Mouse (Mus musculus) heart, embryonic 14.5 days (tissue): Measurements from ENCODE around the gene Gm12355. TPM values are rescaled to one million over a fixed set of nuclear protein-coding genes. Genes with fewer than 3 reads are reported as not detected.
"Not testable (repeated sequence)": the region's sequence is repeated elsewhere in the genome, so short reads cannot be mapped to it uniquely, and the experiment has no call there.

ENCODE experiments used
- ATAC-seq: fragments of 200-750 bp; cut with Nextera tagmentation; 2 replicates; pipeline ENCODE4 v1.8.0; 2017; ENCODE audit warnings: low read depth, moderate TSS enrichment; ENCODE audit not compliant: insufficient number of reproducible peaks, insufficient read depth, low FRiP score
- H3K27ac ChIP-seq, 2 experiments: fragments of 200-500 bp in 1 of 2; fragments of 300-500 bp in 1 of 2; sonication (generic) in 1 of 2; replicated peaks in 1 of 2; 2 replicates each; pipeline ENCODE4 v1.5.1; 2012 to 2014; ENCODE audit warnings: low read depth in 2 of 2, low read length in 2 of 2, control low read depth in 1 of 2, mild to moderate bottlenecking in 1 of 2, mixed read lengths in 1 of 2; ENCODE audit not compliant: control insufficient read depth in 1 of 2, insufficient read depth in 1 of 2
- H3K27me3 ChIP-seq: fragments of 300-500 bp; sonication (generic); 2 replicates; pipeline ENCODE4 v1.6.1; 2014; ENCODE audit warnings: mild to moderate bottlenecking, low read length, control low read depth; ENCODE audit not compliant: control insufficient read depth, insufficient read depth
- H3K36me3 ChIP-seq: fragments of 300-500 bp; sonication (generic); 2 replicates; pipeline ENCODE4 v1.6.1; 2014; ENCODE audit warnings: mild to moderate bottlenecking, control low read depth, low read length, mixed read lengths; ENCODE audit not compliant: control insufficient read depth, insufficient read depth
- H3K4me1 ChIP-seq, 2 experiments: fragments of 200-500 bp in 1 of 2; fragments of 300-500 bp in 1 of 2; sonication (generic) in 1 of 2; 2 replicates each; pipeline ENCODE4 v1.6.1; 2012 to 2014; ENCODE audit warnings: low read length in 2 of 2, control low read depth in 1 of 2, mixed read lengths in 1 of 2; ENCODE audit not compliant: control insufficient read depth in 2 of 2, insufficient read depth in 2 of 2
- H3K4me2 ChIP-seq: fragments of 300-500 bp; sonication (generic); 2 replicates; pipeline ENCODE4 v1.6.1; 2014; ENCODE audit warnings: mild to moderate bottlenecking, low read length
- H3K4me3 ChIP-seq, 2 experiments: fragments of 200-500 bp in 1 of 2; fragments of 300-500 bp in 1 of 2; sonication (generic) in 1 of 2; 2 replicates each; pipeline ENCODE4 v1.5.1; 2012 to 2014; ENCODE audit warnings: low read length in 2 of 2, mild to moderate bottlenecking in 2 of 2, control low read depth in 1 of 2, low read depth in 1 of 2, moderate library complexity in 1 of 2; ENCODE audit not compliant: control insufficient read depth in 1 of 2, insufficient read depth in 1 of 2
- H3K9ac ChIP-seq: fragments of 300-500 bp; sonication (generic); 2 replicates; pipeline ENCODE4 v1.6.1; 2014; ENCODE audit warnings: mild to moderate bottlenecking, low read length
- H3K9me3 ChIP-seq: fragments of 300-500 bp; sonication (generic); 2 replicates; pipeline ENCODE4 v1.6.1; 2016; ENCODE audit warnings: low read length, control low read depth; ENCODE audit not compliant: control insufficient read depth
- WGBS: fragments of 180-500 bp; shearing (Covaris S2); extraction: QIAGEN DNeasy Blood & Tissue Kit; methylation state at CpG from one replicate; pipeline ENCODE4 v1.1.7; 2014; 5-methylcytosine and 5-hydroxymethylcytosine counted together
- polyA plus RNA-seq: library from polyadenylated mRNA; unstranded; fragments of >200 nt; fragmentation: Nextera tagmentation; extraction: Ambion mirVana; gene quantifications from 2 replicates; pipeline ENCODE4 v1.2.1, GENCODE M21; 2014

Gm12355 gene
- polyA plus RNA-seq, 1 experiment from 2014 or later = 0.68 TPM

DNA sequence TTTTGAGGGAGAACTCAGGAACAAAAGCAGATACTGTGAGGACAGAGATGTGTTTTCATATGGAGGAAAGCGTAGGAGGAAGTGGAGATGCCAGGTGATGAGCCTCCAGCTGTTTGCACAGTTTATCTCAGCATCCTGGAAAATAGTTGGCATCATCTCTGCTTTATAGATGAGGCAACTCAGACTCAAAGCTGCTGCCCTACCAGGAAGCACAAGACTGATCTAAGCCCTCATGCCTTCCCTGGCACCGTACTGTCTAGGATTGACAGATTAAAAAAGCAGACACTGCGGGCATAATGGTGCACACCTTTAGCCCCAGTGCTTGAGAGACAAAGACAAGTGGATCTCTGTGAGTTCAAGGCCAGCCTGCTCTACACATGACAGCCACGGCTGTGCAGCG, 5.2 kb upstream of the Gm12355 start:
- Histone ChIP-seq H3K4me2 (no peak overlapping the region), H3K27ac (no peak overlapping the region), H3K9ac (no peak overlapping the region), H3K9me3 (no peaks in the 10 kb centered on the region), H3K27me3 (peaks cover 6% of the 10 kb centered on the region; the same call in 1 of the 2 replicates), H3K36me3 (no peaks in the 10 kb centered on the region), H3K4me3 (no peak overlapping the region), H3K4me1 (no peaks in the 10 kb centered on the region)
- 76% methylated on average over 5 of the region's 5 CpGs for WGBS
- no peak for ATAC-seq

DNA sequence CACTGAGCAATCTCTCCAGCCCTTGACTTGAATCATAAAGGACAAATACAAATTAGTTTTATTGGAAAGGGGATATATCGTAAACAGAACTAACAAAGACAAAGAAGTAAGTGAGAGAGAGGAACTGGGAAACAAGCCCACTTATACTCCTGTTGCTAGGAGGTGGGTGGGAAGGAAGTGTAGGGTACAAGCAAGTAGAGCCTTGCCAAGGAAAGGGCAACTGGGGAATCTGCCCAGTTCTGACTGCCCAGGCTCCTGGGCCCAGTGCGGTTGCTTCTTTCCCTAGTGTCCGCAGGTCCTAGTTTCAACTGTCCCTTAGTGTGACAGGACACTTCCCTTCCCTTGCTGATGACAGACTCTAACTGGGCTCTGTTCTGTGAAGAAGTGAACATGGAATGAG, 3.2 kb upstream of the Gm12355 start:
- ATAC-seq = no peak
- Histone ChIP-seq H3K9ac (no peak overlapping the region), H3K9me3 (0 out of 2 replicates have a peak, but pooled peaks cover 3% of the 10 kb centered on the region), H3K4me1 (no peaks in the 10 kb centered on the region), H3K27me3 (peaks cover 6% of the 10 kb centered on the region; the same call in 1 of the 2 replicates), H3K4me3 (no peak overlapping the region), H3K36me3 (no peaks in the 10 kb centered on the region), H3K4me2 (no peak overlapping the region), H3K27ac (no peak overlapping the region)
- WGBS = 83% methylated on average over 3 of the region's 3 CpGs

DNA sequence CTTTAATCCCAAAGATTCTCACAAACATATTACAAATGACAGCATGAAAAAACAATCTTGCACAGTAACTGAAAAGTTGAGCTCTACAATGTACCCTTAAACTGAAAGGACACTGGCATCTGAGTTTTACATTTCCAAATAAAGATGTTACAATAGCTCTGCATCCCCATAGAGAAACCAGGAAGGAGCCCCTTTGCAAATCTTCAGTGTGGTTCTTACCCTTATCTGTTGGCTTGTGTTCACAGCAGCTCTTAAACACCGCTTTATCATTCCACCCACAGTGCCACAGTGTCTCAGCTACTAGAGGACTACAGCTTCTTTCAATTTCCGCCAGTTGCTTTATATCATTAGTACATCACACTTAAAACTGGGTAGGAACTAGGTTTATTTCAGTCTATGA, 1.1 kb downstream of the Gm12355 start:
- not testable (repeated sequence) for H3K4me2 ChIP-seq, ATAC-seq, H3K27me3 ChIP-seq, H3K9me3 ChIP-seq, H3K4me1 ChIP-seq, H3K4me3 ChIP-seq, H3K36me3 ChIP-seq, H3K27ac ChIP-seq, H3K9ac ChIP-seq
- 73% methylated on average over 2 of the region's 2 CpGs for WGBS

DNA sequence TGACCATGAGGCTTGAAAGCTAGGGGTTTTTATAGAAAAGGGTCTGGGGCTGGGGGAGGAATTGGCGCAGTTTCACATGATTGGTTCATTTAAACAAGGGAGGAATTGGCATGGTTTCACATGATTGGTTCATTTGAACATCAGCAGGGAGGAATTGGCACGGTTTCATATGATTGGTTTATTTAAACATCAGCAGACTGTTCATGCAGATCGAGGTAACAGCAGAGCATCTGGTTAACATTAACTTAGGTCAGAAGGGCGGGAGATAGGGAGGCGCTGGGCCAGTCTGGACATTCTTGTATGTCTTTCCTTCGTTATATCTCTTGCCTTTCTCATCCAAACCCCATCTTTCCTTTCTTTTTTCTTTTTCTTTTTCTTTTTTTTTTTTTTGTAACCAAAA, 1.5 kb downstream of the Gm12355 start:
- not testable (repeated sequence) for H3K27me3 ChIP-seq, H3K4me3 ChIP-seq, H3K4me1 ChIP-seq, H3K27ac ChIP-seq, H3K36me3 ChIP-seq, ATAC-seq, H3K4me2 ChIP-seq, H3K9me3 ChIP-seq, H3K9ac ChIP-seq
- WGBS = 70% methylated on average over 6 of the region's 6 CpGs

DNA sequence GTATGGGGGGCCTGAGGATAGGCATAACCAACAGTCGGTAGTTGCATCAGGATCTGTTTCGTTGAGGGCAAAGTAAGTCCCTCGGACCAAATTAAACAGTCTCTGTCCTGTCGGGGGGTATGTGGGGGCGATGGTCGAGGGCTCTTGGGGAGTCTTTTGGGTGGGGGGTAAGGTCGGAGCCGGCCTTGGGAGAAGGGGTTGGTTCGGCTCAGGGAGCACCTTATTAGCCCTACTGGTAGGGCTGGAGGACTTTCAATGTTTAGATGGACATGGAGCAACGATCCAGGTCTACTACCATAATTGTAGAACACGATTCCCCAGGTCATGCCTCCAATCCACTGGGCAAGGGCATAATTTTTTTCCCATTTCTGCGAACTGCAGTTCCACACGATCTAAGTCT, 4.7 kb downstream of the Gm12355 start:
- Histone ChIP-seq H3K36me3 (no peaks in the 10 kb centered on the region), H3K9me3 (peaks cover 9% of the 10 kb centered on the region; the same call in 1 of the 2 replicates), H3K4me3 (no peak overlapping the region), H3K9ac (no peak overlapping the region), H3K27me3 (no peaks in the 10 kb centered on the region), H3K4me1 (no peaks in the 10 kb centered on the region), H3K4me2 (no peak overlapping the region), H3K27ac (no peak overlapping the region)
- no peak for ATAC-seq
- 93% methylated on average over 13 of the region's 13 CpGs for WGBS

DNA sequence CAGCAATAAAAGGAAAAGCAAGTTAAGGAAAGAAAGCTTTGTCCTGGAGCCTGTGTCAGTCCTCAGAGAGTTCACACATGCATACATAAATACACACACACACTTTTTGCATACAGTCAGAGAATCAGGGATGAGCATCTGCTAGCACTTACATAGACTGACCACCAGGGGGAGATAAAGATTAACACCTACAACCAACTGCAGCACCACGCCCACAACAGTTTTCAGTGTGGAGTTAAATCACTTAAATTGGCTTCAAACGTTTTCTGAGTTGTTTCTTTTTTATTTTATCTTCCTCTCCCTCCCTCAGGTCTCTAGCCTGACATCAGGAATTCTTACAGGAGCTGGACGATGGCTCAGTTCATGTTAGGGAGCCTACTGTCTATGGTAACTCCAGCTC, 18.7 kb downstream of the Gm12355 start:
- no peaks in the 10 kb centered on the region for H3K27me3 ChIP-seq
- ATAC-seq = no peak
- peaks cover 5 to 8% of the 10 kb centered on the region in 2 experiments for H3K4me1 ChIP-seq
- no peak overlapping the region for H3K9ac ChIP-seq
- no peaks in the 10 kb centered on the region for H3K36me3 ChIP-seq
- H3K9me3 ChIP-seq = no peaks in the 10 kb centered on the region
- H3K27ac ChIP-seq = no peak overlapping the region
- no peak overlapping the region for H3K4me3 ChIP-seq
- WGBS = 1% methylated on average over 3 of the region's 3 CpGs
- no peak overlapping the region for H3K4me2 ChIP-seq

DNA sequence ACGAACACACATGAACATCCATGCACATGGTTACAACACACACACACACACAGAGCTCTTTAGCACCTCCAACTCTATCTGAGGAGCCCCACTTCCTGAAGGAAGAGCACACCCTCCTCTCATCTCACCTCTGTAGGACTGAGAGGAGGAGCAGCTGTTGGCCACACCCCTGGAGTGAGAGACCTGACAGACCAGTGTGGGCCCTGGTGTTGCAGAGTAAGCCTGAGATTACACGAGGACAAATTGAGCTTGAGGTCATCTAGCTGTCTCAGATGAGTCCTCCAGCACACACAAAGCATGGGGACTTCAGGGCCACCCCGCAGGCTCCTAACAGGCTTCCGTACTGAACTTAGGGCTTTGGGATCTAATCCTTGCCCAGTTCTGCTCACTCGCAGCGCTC, 20.6 kb downstream of the Gm12355 start:
- not testable (repeated sequence) for H3K27me3 ChIP-seq, H3K36me3 ChIP-seq, H3K4me2 ChIP-seq, H3K9ac ChIP-seq, H3K9me3 ChIP-seq, H3K27ac ChIP-seq, ATAC-seq, H3K4me3 ChIP-seq
- WGBS = 67% methylated on average over 6 of the region's 6 CpGs
- H3K4me1 ChIP-seq = peaks cover 13 to 19% of the 10 kb centered on the region in 2 experiments

DNA sequence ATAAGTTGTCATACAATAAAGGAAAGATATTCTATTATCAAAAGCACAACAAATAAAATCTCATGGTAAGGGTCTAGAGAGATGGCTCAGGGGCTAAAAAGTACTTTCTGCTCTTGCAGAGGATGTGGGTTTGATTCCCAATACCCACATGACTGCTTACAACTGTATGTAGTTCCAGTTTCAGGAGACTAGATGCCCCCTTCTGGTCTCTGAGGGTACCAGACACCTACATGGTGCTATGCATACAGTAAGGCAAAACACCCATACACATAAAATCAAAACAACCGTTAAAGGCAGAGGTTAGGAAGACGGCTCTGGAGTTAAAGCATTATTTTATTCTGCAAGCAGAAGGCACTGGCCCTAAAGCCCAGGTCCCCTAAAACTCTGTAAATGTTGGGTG, 21.5 kb downstream of the Gm12355 start:
- ATAC-seq = no peak
- H3K27ac ChIP-seq = no peak overlapping the region
- H3K9me3 ChIP-seq = no peaks in the 10 kb centered on the region
- peaks cover 13 to 23% of the 10 kb centered on the region in 2 experiments for H3K4me1 ChIP-seq
- H3K27me3 ChIP-seq = peaks cover 2% of the 10 kb centered on the region; the same call in 1 of the 2 replicates
- 76% methylated on average over 2 of the region's 2 CpGs for WGBS
- no peak overlapping the region for H3K9ac ChIP-seq
- no peaks in the 10 kb centered on the region for H3K36me3 ChIP-seq
- no peak overlapping the region for H3K4me2 ChIP-seq
- H3K4me3 ChIP-seq = no peak overlapping the region
